Mouse (Mus musculus) megakaryocyte, embryonic 14.5 days (primary cell): ENCODE measurements at regions not wholly inside any gene's neighbourhood (a gene's known extent, or its start where the extent isn't known, plus 50 kb on each side); places are given as distances from the start of the nearest gene placed in this dataset.

Experiments
- FLI1 ChIP-seq: IDR thresholded peaks from 2 replicates; pipeline ENCODE4 v1.6.1; 2012; ENCODE audit warnings: low read length, inconsistent platforms, mixed read lengths
- GATA1 ChIP-seq: IDR thresholded peaks from 3 replicates; pipeline ENCODE4 v1.6.1; 2012; ENCODE audit warnings: mixed read lengths, low read length, inconsistent platforms, borderline replicate concordance

DNA sequence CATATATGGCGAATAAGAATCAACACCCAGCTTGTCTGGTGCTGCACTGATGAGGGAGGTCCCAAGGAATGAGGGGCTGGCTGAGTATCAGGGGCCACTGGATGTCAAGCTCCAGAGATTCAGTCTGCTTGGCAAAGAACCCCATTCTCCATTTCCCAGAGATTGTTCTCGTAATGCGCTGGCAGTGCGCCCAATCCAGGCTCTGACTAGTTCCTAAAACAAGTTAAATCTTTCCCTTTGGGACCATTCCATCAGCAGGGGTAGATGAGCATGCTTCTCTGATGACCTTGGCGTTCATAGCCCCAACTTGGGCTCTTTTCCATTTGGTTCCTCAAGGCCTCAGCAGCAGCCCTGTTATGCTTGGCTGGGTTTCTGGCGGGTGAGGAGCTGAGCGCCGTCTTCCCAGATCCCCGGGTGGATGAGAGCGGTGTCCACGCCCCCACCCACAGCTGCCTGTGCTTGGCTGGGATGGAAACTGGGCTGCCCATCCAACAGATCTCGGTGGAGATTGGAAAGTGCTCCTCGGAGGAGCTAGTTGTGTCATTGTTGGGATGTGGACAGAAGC is 239.0 kb downstream of the 4933412E24Rik start:
- TF ChIP-seq GATA1 (no peak), FLI1 (no peak)
